Mouse (Mus musculus): ENCODE results near the gene Krt35. TPM values are rescaled to one million over a fixed set of nuclear protein-coding genes. Genes with fewer than 3 reads are reported as not detected.

Krt35 gene
- polyA plus RNA-seq, 1 experiment = not detected

- H3K79me3 ChIP-seq (ENCODE audit: low read depth) = no peaks in the 10 kb centered on the region
- H3K36me3 ChIP-seq (ENCODE audit: control insufficient read depth, insufficient read depth) = no peaks in the 10 kb centered on the region
- H3K4me3 ChIP-seq (ENCODE audit: insufficient read depth, poor library complexity, severe bottlenecking) = no peak overlapping the region
- no peak overlapping the region for H3ac ChIP-seq (ENCODE audit: control insufficient read depth, insufficient read length, low read depth)
- TF ChIP-seq USF1 (IDR thresholded peaks at IDR 0.05; ENCODE audit: low read depth) = no peak
- no peak for TF ChIP-seq FOSL1 (IDR thresholded peaks at IDR 0.05; ENCODE audit: insufficient read depth, low read length, poor library complexity, severe bottlenecking)
- no peak for TF ChIP-seq CEBPB (IDR thresholded peaks at IDR 0.05; ENCODE audit: low read depth)
- TF ChIP-seq MAX (IDR thresholded peaks at IDR 0.05) = no peak
- no peak for TF ChIP-seq MYOD1 (IDR thresholded peaks at IDR 0.05; ENCODE audit: control insufficient read depth, insufficient read length, low read depth)
- TF ChIP-seq CTCF (IDR thresholded peaks at IDR 0.05; ENCODE audit: control insufficient read depth, insufficient read depth, insufficient read length) = no peak
- no peak for TF ChIP-seq MYOG (IDR thresholded peaks at IDR 0.05; ENCODE audit: control insufficient read depth, extremely low read depth, insufficient read length)
- H3K79me2 ChIP-seq (ENCODE audit: control insufficient read depth, insufficient read depth) = no peaks in the 10 kb centered on the region
- H3K27me3 ChIP-seq (ENCODE audit: control insufficient read depth, insufficient read depth, insufficient read length) = no peaks in the 10 kb centered on the region
Measured at GRCm38 (mm10) chr11:100136559-100136958, 40.5 kb upstream of the Krt35 start.

DNA sequence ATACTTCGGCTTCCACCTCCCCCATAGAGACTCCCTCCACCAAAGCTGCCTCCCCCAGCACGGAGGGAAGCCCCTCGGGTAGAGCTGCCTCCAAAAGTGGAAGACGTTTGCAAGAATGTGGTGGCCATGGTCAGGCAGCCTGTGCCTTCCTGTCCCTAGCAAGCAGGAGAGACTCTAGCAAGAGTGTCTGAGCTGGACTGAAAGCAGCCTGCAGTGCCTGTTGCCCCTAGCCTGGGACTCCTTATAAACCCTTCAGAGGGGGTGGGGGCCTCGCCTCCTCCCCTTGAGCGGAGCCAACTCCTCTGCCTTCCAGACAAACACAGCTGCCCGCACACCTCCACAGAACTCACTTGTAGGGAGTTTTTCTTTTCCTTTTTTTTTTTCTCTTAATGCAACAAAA is 39.7 kb upstream of the Krt35 start, which contains the start of gene Krt15:
Krt15 (minus strand) TSS at position 198 of the 400 bp plus-strand sequence.
- H3ac ChIP-seq (ENCODE audit: control insufficient read depth, insufficient read length, low read depth) = no peak within 1 kb of the TSS
- no peak within 1 kb of the TSS for H3K4me3 ChIP-seq (ENCODE audit: insufficient read depth, poor library complexity, severe bottlenecking)
- no peaks in the 10 kb centered on the region for H3K79me3 ChIP-seq (ENCODE audit: low read depth)
- H3K36me3 ChIP-seq (ENCODE audit: control insufficient read depth, insufficient read depth) = no peaks in the 10 kb centered on the region
- no peaks in the 10 kb centered on the region for H3K27me3 ChIP-seq (ENCODE audit: control insufficient read depth, insufficient read depth, insufficient read length)
- H3K79me2 ChIP-seq (ENCODE audit: control insufficient read depth, insufficient read depth) = no peaks in the 10 kb centered on the region
- TF ChIP-seq MAX (IDR thresholded peaks at IDR 0.05) = no peak
- no peak for TF ChIP-seq MYOG (IDR thresholded peaks at IDR 0.05; ENCODE audit: control insufficient read depth, extremely low read depth, insufficient read length)
- TF ChIP-seq CTCF (IDR thresholded peaks at IDR 0.05; ENCODE audit: control insufficient read depth, insufficient read depth, insufficient read length) = no peak
- TF ChIP-seq USF1 (IDR thresholded peaks at IDR 0.05; ENCODE audit: low read depth) = no peak
- no peak for TF ChIP-seq CEBPB (IDR thresholded peaks at IDR 0.05; ENCODE audit: low read depth)
- no peak for TF ChIP-seq FOSL1 (IDR thresholded peaks at IDR 0.05; ENCODE audit: insufficient read depth, low read length, poor library complexity, severe bottlenecking)
- TF ChIP-seq MYOD1 (IDR thresholded peaks at IDR 0.05; ENCODE audit: control insufficient read depth, insufficient read length, low read depth) = no peak

DNA sequence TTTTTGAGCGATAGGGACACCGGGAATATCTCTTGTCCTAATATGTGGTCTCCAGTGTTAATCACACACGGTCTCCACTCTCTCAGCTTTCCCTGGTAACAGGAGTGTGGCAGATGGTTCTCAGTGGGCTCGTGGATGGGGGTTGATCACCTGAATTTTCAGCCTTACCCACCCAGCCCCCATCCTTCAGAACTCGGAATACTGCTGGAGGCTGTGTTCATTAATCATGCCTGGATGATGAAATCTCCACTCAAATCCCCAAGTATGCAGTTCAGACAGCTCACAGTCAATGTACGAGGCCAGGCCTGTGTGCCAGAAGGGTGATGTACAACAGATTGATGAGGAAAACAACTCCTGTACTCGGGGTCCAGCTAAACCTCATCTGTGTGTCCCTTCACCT is 28.9 kb upstream of the Krt35 start:
- no peaks in the 10 kb centered on the region for H3K79me3 ChIP-seq (ENCODE audit: low read depth)
- H3K79me2 ChIP-seq (ENCODE audit: control insufficient read depth, insufficient read depth) = no peaks in the 10 kb centered on the region
- H3K36me3 ChIP-seq (ENCODE audit: control insufficient read depth, insufficient read depth) = no peaks in the 10 kb centered on the region
- H3K4me3 ChIP-seq (ENCODE audit: insufficient read depth, poor library complexity, severe bottlenecking) = no peak overlapping the region
- TF ChIP-seq MYOG (IDR thresholded peaks at IDR 0.05; ENCODE audit: control insufficient read depth, extremely low read depth, insufficient read length) (no peak), MYOD1 (IDR thresholded peaks at IDR 0.05; ENCODE audit: control insufficient read depth, insufficient read length, low read depth) (no peak), FOSL1 (IDR thresholded peaks at IDR 0.05; ENCODE audit: insufficient read depth, low read length, poor library complexity, severe bottlenecking) (no peak), CTCF (IDR thresholded peaks at IDR 0.05; ENCODE audit: control insufficient read depth, insufficient read depth, insufficient read length) (no peak), USF1 (IDR thresholded peaks at IDR 0.05; ENCODE audit: low read depth) (no peak), CEBPB (IDR thresholded peaks at IDR 0.05; ENCODE audit: low read depth) (no peak), MAX (IDR thresholded peaks at IDR 0.05) (no peak)
- no peak overlapping the region for H3ac ChIP-seq (ENCODE audit: control insufficient read depth, insufficient read length, low read depth)
- H3K27me3 ChIP-seq (ENCODE audit: control insufficient read depth, insufficient read depth, insufficient read length) = no peaks in the 10 kb centered on the region

DNA sequence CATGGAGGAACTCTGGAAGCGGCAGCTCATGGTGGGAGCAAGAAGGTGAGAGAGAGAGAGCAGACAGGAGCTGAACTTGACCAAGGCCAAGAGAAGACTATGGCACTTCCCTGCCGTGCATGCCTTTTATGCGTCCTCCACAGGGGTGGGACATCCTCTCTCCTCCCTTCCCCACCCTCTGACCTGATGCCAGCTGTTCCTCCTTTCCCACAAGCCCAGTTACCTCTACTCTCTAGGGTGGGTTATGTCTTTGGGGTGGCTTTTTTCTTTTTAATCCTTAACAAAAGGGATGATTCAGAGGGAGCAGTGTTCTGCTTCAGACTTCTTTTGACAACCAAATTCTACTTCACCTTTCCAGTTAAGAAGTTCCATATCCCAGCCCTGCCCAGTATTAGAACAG is 25.4 kb upstream of the Krt35 start, which contains the start of gene Krt13:
Krt13 (minus strand) TSS at position 101 of the 400 bp plus-strand sequence.
- Histone ChIP-seq H3K27me3 (ENCODE audit: control insufficient read depth, insufficient read depth, insufficient read length) (no peaks in the 10 kb centered on the region), H3ac (ENCODE audit: control insufficient read depth, insufficient read length, low read depth) (no peak within 1 kb of the TSS), H3K79me2 (ENCODE audit: control insufficient read depth, insufficient read depth) (no peaks in the 10 kb centered on the region), H3K79me3 (ENCODE audit: low read depth) (no peaks in the 10 kb centered on the region), H3K4me3 (ENCODE audit: insufficient read depth, poor library complexity, severe bottlenecking) (no peak within 1 kb of the TSS), H3K36me3 (ENCODE audit: control insufficient read depth, insufficient read depth) (no peaks in the 10 kb centered on the region)
- TF ChIP-seq MYOD1 (IDR thresholded peaks at IDR 0.05; ENCODE audit: control insufficient read depth, insufficient read length, low read depth) (no peak), FOSL1 (IDR thresholded peaks at IDR 0.05; ENCODE audit: insufficient read depth, low read length, poor library complexity, severe bottlenecking) (no peak), MAX (IDR thresholded peaks at IDR 0.05) (no peak), USF1 (IDR thresholded peaks at IDR 0.05; ENCODE audit: low read depth) (no peak)

DNA sequence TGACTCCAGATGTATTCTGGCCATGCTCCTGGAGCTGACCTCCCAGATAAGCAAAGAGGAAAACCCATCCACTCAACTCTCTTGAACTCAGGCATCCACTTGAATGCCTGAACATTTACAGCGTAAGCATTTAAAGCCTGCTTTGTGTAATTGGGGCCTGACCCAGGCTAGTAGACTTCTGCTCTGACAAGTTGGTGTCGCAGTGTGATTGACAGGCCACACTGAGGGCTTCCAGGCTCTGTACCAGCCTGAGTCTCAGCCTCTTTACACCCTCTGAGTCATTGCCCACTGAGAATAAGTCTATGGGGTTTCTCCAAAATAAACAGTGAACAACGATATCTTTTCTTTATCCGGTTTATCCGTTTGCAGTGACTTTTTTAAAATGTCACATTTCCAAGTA is 24.3 kb upstream of the Krt35 start:
- H3K79me3 ChIP-seq (ENCODE audit: low read depth) = no peaks in the 10 kb centered on the region
- H3ac ChIP-seq (ENCODE audit: control insufficient read depth, insufficient read length, low read depth) = no peak overlapping the region
- H3K4me3 ChIP-seq (ENCODE audit: insufficient read depth, poor library complexity, severe bottlenecking) = no peak overlapping the region
- TF ChIP-seq FOSL1 (IDR thresholded peaks at IDR 0.05; ENCODE audit: insufficient read depth, low read length, poor library complexity, severe bottlenecking) = peak; percentile 43
- no peak for TF ChIP-seq MYOG (IDR thresholded peaks at IDR 0.05; ENCODE audit: control insufficient read depth, extremely low read depth, insufficient read length)
- TF ChIP-seq CEBPB (IDR thresholded peaks at IDR 0.05; ENCODE audit: low read depth) = no peak
- no peak for TF ChIP-seq MAX (IDR thresholded peaks at IDR 0.05)
- TF ChIP-seq MYOD1 (IDR thresholded peaks at IDR 0.05; ENCODE audit: control insufficient read depth, insufficient read length, low read depth) = peak; percentile 54
- no peak for TF ChIP-seq USF1 (IDR thresholded peaks at IDR 0.05; ENCODE audit: low read depth)
- no peaks in the 10 kb centered on the region for H3K27me3 ChIP-seq (ENCODE audit: control insufficient read depth, insufficient read depth, insufficient read length)
- no peaks in the 10 kb centered on the region for H3K79me2 ChIP-seq (ENCODE audit: control insufficient read depth, insufficient read depth)
- H3K36me3 ChIP-seq (ENCODE audit: control insufficient read depth, insufficient read depth) = no peaks in the 10 kb centered on the region

DNA sequence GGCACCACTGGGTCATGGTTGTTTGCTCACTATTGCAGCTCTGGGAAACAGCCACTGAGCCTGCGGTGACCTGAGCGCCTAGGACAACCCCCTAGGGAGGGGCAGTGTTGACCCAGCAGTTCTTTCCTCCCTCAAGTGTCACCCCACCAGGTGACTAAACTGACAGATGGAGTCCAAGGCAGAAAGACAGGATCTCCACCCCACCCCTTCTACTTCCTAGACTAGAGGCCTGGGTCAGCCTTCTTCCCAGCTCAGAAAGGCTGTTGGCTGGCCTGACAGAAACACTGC is 17.6 kb upstream of the Krt35 start:
- no peak overlapping the region for H3ac ChIP-seq (ENCODE audit: control insufficient read depth, insufficient read length, low read depth)
- no peak overlapping the region for H3K4me3 ChIP-seq (ENCODE audit: insufficient read depth, poor library complexity, severe bottlenecking)
- TF ChIP-seq CEBPB (IDR thresholded peaks at IDR 0.05; ENCODE audit: low read depth) = no peak
- TF ChIP-seq MYOD1 (IDR thresholded peaks at IDR 0.05; ENCODE audit: control insufficient read depth, insufficient read length, low read depth) = peak; percentile 87
- TF ChIP-seq FOSL1 (IDR thresholded peaks at IDR 0.05; ENCODE audit: insufficient read depth, low read length, poor library complexity, severe bottlenecking) = no peak
- TF ChIP-seq USF1 (IDR thresholded peaks at IDR 0.05; ENCODE audit: low read depth) = no peak
- no peak for TF ChIP-seq CTCF (IDR thresholded peaks at IDR 0.05; ENCODE audit: control insufficient read depth, insufficient read depth, insufficient read length)
- no peak for TF ChIP-seq MYOG (IDR thresholded peaks at IDR 0.05; ENCODE audit: control insufficient read depth, extremely low read depth, insufficient read length)
- H3K27me3 ChIP-seq (ENCODE audit: control insufficient read depth, insufficient read depth, insufficient read length) = no peaks in the 10 kb centered on the region
- H3K79me3 ChIP-seq (ENCODE audit: low read depth) = no peaks in the 10 kb centered on the region
- no peaks in the 10 kb centered on the region for H3K79me2 ChIP-seq (ENCODE audit: control insufficient read depth, insufficient read depth)
- H3K36me3 ChIP-seq (ENCODE audit: control insufficient read depth, insufficient read depth) = no peaks in the 10 kb centered on the region

All from C2C12 (cell line).